Mouse (Mus musculus): ENCODE results near the gene Slc29a4. TPM values are rescaled to one million over a fixed set of nuclear protein-coding genes. Genes with fewer than 3 reads are reported as not detected.

The Slc29a4 gene
- 65.0 and 66.7 TPM in 2 replicates for polyA plus RNA-seq (2016; fragmentation: Nextera tagmentation; extraction: Ambion mirVana)

- ATAC-seq (ENCODE audit: low FRiP score, low read depth): no peak
- Histone ChIP-seq H3K27ac (no peak within 1 kb of the TSS), H3K27me3 (replicated peaks) (no peaks in the 10 kb centered on the region), H3K4me3 (no peak within 1 kb of the TSS), H3K4me2 (replicated peaks) (peak within 1 kb of the TSS; percentile 20; the same call in 1 of the 2 replicates), H3K4me1 (peaks cover 25% of the 10 kb centered on the region), H3K36me3 (no peaks in the 10 kb centered on the region), H3K9ac (no peak within 1 kb of the TSS), H3K9me3 (no peaks in the 10 kb centered on the region)
- 45% methylated on average over 14 of the region's 14 CpGs for WGBS
Observed at GRCm38 (mm10) chr5:142692248-142692647, at the start of gene Slc29a4. Slc29a4 (plus strand) TSS chr5:142692512.

GRCm38 (mm10) chr5:142648162-142648561 is 44.1 kb upstream of the Slc29a4 start:
- Histone ChIP-seq H3K4me3 (no peak overlapping the region), H3K27me3 (replicated peaks) (no peaks in the 10 kb centered on the region), H3K36me3 (peaks cover 8% of the 10 kb centered on the region; the same call in 1 of the 2 replicates), H3K9me3 (no peaks in the 10 kb centered on the region), H3K4me1 (peaks cover 20% of the 10 kb centered on the region), H3K4me2 (replicated peaks) (no peak overlapping the region), H3K9ac (no peak overlapping the region), H3K27ac (no peak overlapping the region)
- WGBS: 85% methylated on average over 7 of the region's 7 CpGs
- no peak for ATAC-seq (ENCODE audit: low FRiP score, low read depth)

- no peak for ATAC-seq (ENCODE audit: low FRiP score, low read depth)
- 89% methylated on average over 4 of the region's 4 CpGs for WGBS
Observed at GRCm38 (mm10) chr5:142649460-142650050, 42.8 kb upstream of the Slc29a4 start.

GRCm38 (mm10) chr5:142650390-142650789 is 41.9 kb upstream of the Slc29a4 start:
- 63% methylated on average over 3 of the region's 3 CpGs for WGBS

More at GRCm38 (mm10) chr5:142649460-142650050, 42.8 kb upstream of the Slc29a4 start:
- Histone ChIP-seq H3K4me1 (peaks cover 20% of the 10 kb centered on the region), H3K27me3 (replicated peaks) (no peaks in the 10 kb centered on the region), H3K9me3 (no peaks in the 10 kb centered on the region), H3K27ac (no peak overlapping the region), H3K9ac (no peak overlapping the region), H3K4me3 (no peak overlapping the region), H3K4me2 (replicated peaks) (no peak overlapping the region), H3K36me3 (peaks cover 4% of the 10 kb centered on the region; the same call in 1 of the 2 replicates)

GRCm38 (mm10) chr5:142650794-142651497 is 41.4 kb upstream of the Slc29a4 start:
- no peak for ATAC-seq (ENCODE audit: low FRiP score, low read depth)
- no peak overlapping the region for H3K27ac ChIP-seq

More at GRCm38 (mm10) chr5:142650390-142650789, 41.9 kb upstream of the Slc29a4 start:
- Histone ChIP-seq H3K4me1 (peaks cover 20% of the 10 kb centered on the region), H3K27me3 (replicated peaks) (no peaks in the 10 kb centered on the region), H3K9me3 (no peaks in the 10 kb centered on the region), H3K36me3 (peaks cover 4% of the 10 kb centered on the region; the same call in 1 of the 2 replicates), H3K27ac (no peak overlapping the region), H3K4me2 (replicated peaks) (no peak overlapping the region), H3K9ac (no peak overlapping the region), H3K4me3 (no peak overlapping the region)
- no peak for ATAC-seq (ENCODE audit: low FRiP score, low read depth)

DNA sequence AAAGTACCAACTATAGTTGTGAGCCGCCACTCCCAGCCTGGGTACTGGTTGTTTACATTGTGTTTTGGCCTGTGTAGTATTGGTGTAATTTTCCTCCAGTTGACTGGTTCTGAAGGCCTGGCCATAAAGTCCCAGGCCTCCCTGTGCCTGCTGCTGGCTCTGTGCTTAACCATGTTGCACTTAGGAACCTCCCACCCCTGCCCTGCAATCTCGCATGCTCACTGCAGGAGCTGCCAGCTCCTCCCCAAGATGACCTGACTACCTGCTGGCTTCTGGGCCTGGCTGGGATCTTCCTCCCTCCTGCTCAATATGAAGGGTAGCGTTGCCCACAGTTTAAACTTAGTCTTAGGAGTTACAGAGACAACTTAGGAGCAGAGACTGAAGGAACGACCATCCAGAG is 40.0 kb upstream of the Slc29a4 start:
- Histone ChIP-seq H3K27ac (no peak overlapping the region), H3K4me2 (replicated peaks) (no peak overlapping the region), H3K9ac (no peak overlapping the region), H3K27me3 (replicated peaks) (no peaks in the 10 kb centered on the region), H3K4me1 (peaks cover 20% of the 10 kb centered on the region), H3K4me3 (no peak overlapping the region), H3K9me3 (no peaks in the 10 kb centered on the region), H3K36me3 (peaks cover 17% of the 10 kb centered on the region)
- ATAC-seq (ENCODE audit: low FRiP score, low read depth): no peak
- 54% methylated on average over 4 of the region's 4 CpGs for whole genome bisulfite sequencing

More at GRCm38 (mm10) chr5:142650794-142651497, 41.4 kb upstream of the Slc29a4 start:
- no peak overlapping the region for H3K4me2 ChIP-seq (replicated peaks)
- H3K4me1 ChIP-seq: peaks cover 20% of the 10 kb centered on the region
- no peak overlapping the region for H3K4me3 ChIP-seq
- H3K27me3 ChIP-seq (replicated peaks): no peaks in the 10 kb centered on the region
- no peaks in the 10 kb centered on the region for H3K9me3 ChIP-seq
- H3K36me3 ChIP-seq: peaks cover 6% of the 10 kb centered on the region
- WGBS: 69% methylated on average over 6 of the region's 6 CpGs
- H3K9ac ChIP-seq: no peak overlapping the region

DNA sequence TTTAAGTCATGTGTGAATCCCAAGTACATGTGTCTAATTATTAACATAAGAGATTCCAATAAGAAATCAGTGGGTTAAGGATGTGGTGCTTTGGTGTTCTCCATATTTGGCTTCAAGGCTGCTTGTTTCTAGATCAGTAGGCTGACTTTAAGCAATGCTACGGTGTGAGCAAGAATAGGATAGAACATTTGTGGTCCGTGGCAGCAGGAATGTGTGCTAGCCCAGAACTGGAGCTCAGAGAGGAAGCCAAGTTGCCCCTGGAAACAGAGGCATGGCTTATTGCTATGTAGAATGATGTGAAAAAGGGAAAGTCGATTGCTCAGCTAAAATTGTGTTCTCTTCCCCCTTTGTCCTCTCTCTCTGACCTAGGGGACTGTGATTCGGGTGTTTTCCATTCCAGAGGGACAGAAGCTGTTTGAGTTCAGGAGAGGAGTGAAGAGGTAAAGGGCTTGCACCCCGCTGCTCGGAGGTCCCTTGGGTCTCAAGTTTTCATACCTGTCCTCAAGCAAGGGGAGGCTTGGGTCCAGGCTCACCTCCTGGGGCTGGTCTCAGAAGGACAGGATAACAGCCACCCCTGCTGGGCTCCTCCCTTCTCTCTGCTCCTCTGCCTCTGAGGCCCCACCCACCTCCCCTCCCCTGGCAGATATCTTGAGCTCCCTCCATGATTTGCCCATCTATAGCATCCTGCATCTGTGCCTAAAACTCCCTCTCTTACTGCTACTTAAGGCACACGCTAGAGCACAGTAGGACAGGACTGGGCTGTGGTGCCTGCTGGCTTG is 31.5 kb upstream of the Slc29a4 start:
- Histone ChIP-seq H3K9ac (no peak overlapping the region), H3K4me2 (replicated peaks) (no peak overlapping the region), H3K4me3 (no peak overlapping the region), H3K36me3 (peaks cover 94% of the 10 kb centered on the region), H3K9me3 (no peaks in the 10 kb centered on the region), H3K27me3 (replicated peaks) (no peaks in the 10 kb centered on the region), H3K27ac (no peak overlapping the region), H3K4me1 (no peaks in the 10 kb centered on the region)
- ATAC-seq (ENCODE audit: low FRiP score, low read depth): no peak
- 89% methylated on average over 7 of the region's 7 CpGs for WGBS

DNA sequence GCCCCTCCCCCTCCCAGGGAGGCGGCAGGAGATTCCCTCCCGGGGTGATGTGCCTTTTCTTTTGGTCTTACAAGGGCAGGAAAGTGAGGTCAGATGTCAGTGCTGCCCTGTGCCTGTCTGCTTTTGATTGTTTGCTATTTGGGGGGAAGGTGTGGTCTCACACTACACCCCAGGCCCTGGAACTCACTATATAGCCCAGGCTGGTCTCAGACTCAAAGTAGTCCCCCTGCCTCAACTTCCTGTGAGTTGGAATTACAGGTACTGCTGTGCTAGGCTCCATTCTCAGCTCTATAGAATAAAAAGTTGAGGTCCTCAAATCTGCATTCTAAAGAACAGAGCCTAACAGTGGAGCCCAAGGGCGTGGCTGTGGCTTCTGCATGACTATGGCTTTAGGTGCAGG is 24.4 kb upstream of the Slc29a4 start:
- H3K9ac ChIP-seq: no peak overlapping the region
- no peaks in the 10 kb centered on the region for H3K4me1 ChIP-seq
- no peak overlapping the region for H3K4me3 ChIP-seq
- H3K4me2 ChIP-seq (replicated peaks): no peak overlapping the region
- no peaks in the 10 kb centered on the region for H3K27me3 ChIP-seq (replicated peaks)
- H3K27ac ChIP-seq: no peak overlapping the region
- H3K36me3 ChIP-seq: peaks cover 66% of the 10 kb centered on the region
- no peaks in the 10 kb centered on the region for H3K9me3 ChIP-seq
- WGBS: 39% methylated on average over 3 of the region's 3 CpGs
- ATAC-seq (ENCODE audit: low FRiP score, low read depth): no peak

DNA sequence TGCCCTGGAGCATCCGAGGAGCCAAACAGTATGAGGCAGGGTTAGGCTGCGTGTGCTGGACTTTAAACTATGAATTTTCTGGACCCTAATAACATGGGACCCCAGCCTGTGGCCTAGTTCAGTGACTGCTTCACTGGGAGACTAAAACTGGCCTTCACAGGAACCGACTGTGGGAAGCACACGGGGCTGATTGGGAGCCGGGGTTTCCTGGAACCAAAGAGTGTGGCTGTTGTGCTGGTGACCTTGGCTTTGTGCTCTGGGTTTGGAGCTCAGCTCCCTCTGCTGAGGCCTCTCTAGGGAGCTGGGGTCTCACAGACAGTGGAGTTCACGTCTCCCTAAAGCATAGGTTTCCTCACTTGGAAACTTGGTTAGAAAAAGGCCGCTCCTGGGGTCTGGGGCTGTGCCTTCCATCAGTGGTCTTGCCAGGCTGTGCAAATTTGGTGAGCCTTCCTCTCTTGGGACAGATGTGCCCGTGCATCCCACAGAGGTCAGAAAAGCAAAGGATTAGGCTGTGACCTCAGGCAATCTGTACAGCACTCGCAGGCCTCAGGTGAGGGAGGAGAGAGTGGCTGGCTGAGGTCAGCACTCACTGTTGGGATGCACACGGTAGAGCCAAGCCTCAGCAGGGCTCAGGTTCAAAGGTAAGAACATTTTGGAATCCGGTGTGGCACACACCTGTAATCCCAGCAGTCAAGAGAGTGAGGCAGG is 23.6 kb upstream of the Slc29a4 start:
- H3K4me2 ChIP-seq (replicated peaks): no peak overlapping the region
- no peaks in the 10 kb centered on the region for H3K27me3 ChIP-seq (replicated peaks)
- no peak overlapping the region for H3K4me3 ChIP-seq
- no peaks in the 10 kb centered on the region for H3K9me3 ChIP-seq
- 0 out of 2 replicates have a peak, but pooled peaks cover 3% of the 10 kb centered on the region for H3K4me1 ChIP-seq
- peaks cover 59% of the 10 kb centered on the region for H3K36me3 ChIP-seq
- no peak for ATAC-seq (ENCODE audit: low FRiP score, low read depth)
- no peak overlapping the region for H3K27ac ChIP-seq
- 90% methylated on average over 11 of the region's 11 CpGs for WGBS
- H3K9ac ChIP-seq: no peak overlapping the region

- no peak overlapping the region for H3K27ac ChIP-seq
- 0 out of 2 replicates have a peak, but pooled peaks cover 6% of the 10 kb centered on the region for H3K4me1 ChIP-seq
- WGBS: 84% methylated on average over 7 of the region's 7 CpGs
- no peak overlapping the region for H3K4me2 ChIP-seq (replicated peaks)
- no peak for ATAC-seq (ENCODE audit: low FRiP score, low read depth)
- H3K27me3 ChIP-seq (replicated peaks): no peaks in the 10 kb centered on the region
- H3K9me3 ChIP-seq: no peaks in the 10 kb centered on the region
- no peak overlapping the region for H3K4me3 ChIP-seq
- H3K36me3 ChIP-seq: peaks cover 49% of the 10 kb centered on the region
- no peak overlapping the region for H3K9ac ChIP-seq
Observed at GRCm38 (mm10) chr5:142669726-142670125, 22.6 kb upstream of the Slc29a4 start.

- Histone ChIP-seq H3K9me3 (no peaks in the 10 kb centered on the region), H3K4me2 (replicated peaks) (no peak overlapping the region), H3K4me3 (no peak overlapping the region), H3K27me3 (replicated peaks) (no peaks in the 10 kb centered on the region), H3K27ac (no peak overlapping the region), H3K4me1 (0 out of 2 replicates have a peak, but pooled peaks cover 6% of the 10 kb centered on the region), H3K36me3 (peaks cover 16% of the 10 kb centered on the region), H3K9ac (no peak overlapping the region)
- ATAC-seq (ENCODE audit: low FRiP score, low read depth): peak; percentile 50
- 24% methylated on average over 5 of the region's 5 CpGs for WGBS
Observed at GRCm38 (mm10) chr5:142673082-142673481, 19.2 kb upstream of the Slc29a4 start.

Measured in neural tube, embryonic 12.5 days (tissue).